Mouse (Mus musculus) hindbrain, embryonic 16.5 days (tissue): Measurements from ENCODE around the gene Acadl. TPM values are rescaled to one million over a fixed set of nuclear protein-coding genes. Genes with fewer than 3 reads are reported as not detected.

Source experiments
- ATAC-seq: fragments of 200-750 bp; cut with Nextera tagmentation; 2 replicates; pipeline ENCODE4 v1.8.0; 2017; ENCODE audit warnings: moderate TSS enrichment, moderate library complexity
- H3K27ac ChIP-seq: fragments of 300-500 bp; sonication (generic); 2 replicates; pipeline ENCODE4 v1.5.1; 2014; ENCODE audit warnings: low read depth, mild to moderate bottlenecking, control low read depth, low read length, moderate library complexity
- H3K27me3 ChIP-seq: fragments of 300-500 bp; sonication (generic); replicated peaks from 2 replicates; pipeline ENCODE4 v1.6.1; 2014; ENCODE audit warnings: low read length; ENCODE audit not compliant: control insufficient read depth, insufficient read depth
- H3K36me3 ChIP-seq: fragments of 300-500 bp; sonication (generic); 2 replicates; pipeline ENCODE4 v1.6.1; 2014; ENCODE audit warnings: mild to moderate bottlenecking, low read length, moderate library complexity, mixed read lengths; ENCODE audit not compliant: control insufficient read depth, insufficient read depth
- H3K4me1 ChIP-seq: fragments of 300-500 bp; sonication (generic); 2 replicates; pipeline ENCODE4 v1.6.1; 2014; ENCODE audit warnings: low read depth, low read length; ENCODE audit not compliant: control insufficient read depth, insufficient read depth
- H3K4me2 ChIP-seq: fragments of 300-500 bp; sonication (generic); 2 replicates; pipeline ENCODE4 v1.6.1; 2014; ENCODE audit warnings: mild to moderate bottlenecking, low read length, control low read depth, moderate library complexity
- H3K4me3 ChIP-seq: fragments of 300-500 bp; sonication (generic); 2 replicates; pipeline ENCODE4 v1.5.1; 2014; ENCODE audit warnings: mild to moderate bottlenecking, low read length, control low read depth, moderate library complexity
- H3K9ac ChIP-seq: fragments of 300-500 bp; sonication (generic); 2 replicates; pipeline ENCODE4 v1.6.1; 2014; ENCODE audit warnings: low read depth, mild to moderate bottlenecking, control low read depth, low read length, moderate library complexity
- H3K9me3 ChIP-seq: fragments of 300-500 bp; sonication (generic); 2 replicates; pipeline ENCODE4 v1.6.1; 2014; ENCODE audit warnings: mild to moderate bottlenecking, low read length, moderate library complexity; ENCODE audit not compliant: control insufficient read depth
- WGBS: fragments of 180-500 bp; shearing (Covaris S2); extraction: QIAGEN DNeasy Blood & Tissue Kit; methylation state at CpG from one replicate; pipeline ENCODE4 v1.1.7; 2014; 5-methylcytosine and 5-hydroxymethylcytosine counted together
- polyA plus RNA-seq: library from polyadenylated mRNA; unstranded; fragments of >200 nt; fragmentation: Nextera tagmentation; extraction: Ambion mirVana; gene quantifications from 2 replicates; pipeline ENCODE4 v1.2.1, GENCODE M21; 2015

The Acadl gene
- 65.8 and 74.9 TPM in 2 replicates for polyA plus RNA-seq

DNA sequence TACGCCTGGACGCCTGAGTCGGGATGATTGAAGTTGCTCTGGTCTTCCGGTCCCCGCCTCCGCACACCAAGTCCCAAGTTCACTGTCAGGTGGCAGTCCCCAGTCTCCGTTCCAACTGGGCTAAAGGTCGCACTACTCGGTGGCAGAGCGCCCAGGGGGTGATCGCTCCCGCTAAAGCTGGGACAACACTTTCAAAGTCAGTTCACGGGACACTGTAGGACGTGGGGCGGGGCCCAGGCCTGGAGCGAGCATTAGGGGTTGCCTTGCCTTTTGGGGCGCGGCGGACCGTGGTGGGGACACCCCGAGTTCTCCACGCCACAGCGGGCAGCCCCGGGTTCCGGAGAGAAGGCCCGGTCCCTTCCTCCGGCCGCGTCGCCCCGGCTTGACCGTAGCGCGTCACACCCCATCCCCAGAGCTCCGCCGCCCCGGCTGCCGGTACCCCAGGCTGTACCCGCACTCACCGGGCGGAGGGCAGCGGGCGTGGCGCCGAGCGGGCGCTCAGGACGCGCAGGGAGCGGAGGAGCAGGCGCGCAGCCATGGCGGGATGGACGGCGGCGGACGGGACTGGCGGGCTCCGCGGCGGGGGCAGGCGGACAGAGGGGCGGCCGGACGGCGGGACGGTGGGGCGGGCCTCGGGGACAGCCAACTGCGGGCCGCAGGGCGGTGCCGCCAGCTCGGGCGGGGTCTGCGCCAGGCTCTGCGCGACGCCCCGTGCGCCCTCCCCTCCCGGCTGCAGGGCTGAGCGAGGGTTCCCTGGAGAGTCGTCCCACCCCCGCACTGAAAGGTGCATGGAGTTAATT is at the start of gene Acadl:
TSS of gene Acadl (minus strand) at position 566 of the 800 bp plus-strand sequence.
- Histone ChIP-seq H3K4me1 (peaks cover 5% of the 10 kb centered on the region), H3K9ac (peak within 1 kb of the TSS; percentile 80), H3K4me2 (peak within 1 kb of the TSS; percentile 87), H3K4me3 (peak within 1 kb of the TSS; percentile 76), H3K27ac (peak within 1 kb of the TSS; percentile 77), H3K9me3 (no peaks in the 10 kb centered on the region; the same call in none of the 2 replicates), H3K27me3 (no peaks in the 10 kb centered on the region), H3K36me3 (no peaks in the 10 kb centered on the region)
- ATAC-seq = peak; percentile 91
- under 1% methylated on average over 75 of the region's 85 CpGs for WGBS

- WGBS = 100% methylated on average over 1 of the region's 1 CpGs
- no peak overlapping the region for H3K4me2 ChIP-seq
Observed at GRCm38 (mm10) chr1:66912305-66912704, 49.2 kb upstream of the Acadl start.

GRCm38 (mm10) chr1:66902566-66902965 is 39.5 kb upstream of the Acadl start:
- Histone ChIP-seq H3K27ac (no peak overlapping the region), H3K27me3 (no peaks in the 10 kb centered on the region), H3K4me2 (no peak overlapping the region), H3K36me3 (no peaks in the 10 kb centered on the region), H3K9ac (no peak overlapping the region), H3K4me3 (no peak overlapping the region), H3K9me3 (no peaks in the 10 kb centered on the region), H3K4me1 (no peaks in the 10 kb centered on the region)
- ATAC-seq = no peak
- WGBS = 93% methylated on average over 3 of the region's 3 CpGs

More at GRCm38 (mm10) chr1:66912305-66912704, 49.2 kb upstream of the Acadl start:
- no peaks in the 10 kb centered on the region for H3K36me3 ChIP-seq
- ATAC-seq = no peak
- no peak overlapping the region for H3K4me3 ChIP-seq
- no peak overlapping the region for H3K27ac ChIP-seq
- H3K27me3 ChIP-seq = no peaks in the 10 kb centered on the region
- no peak overlapping the region for H3K9ac ChIP-seq
- H3K4me1 ChIP-seq = no peaks in the 10 kb centered on the region
- H3K9me3 ChIP-seq = no peaks in the 10 kb centered on the region

DNA sequence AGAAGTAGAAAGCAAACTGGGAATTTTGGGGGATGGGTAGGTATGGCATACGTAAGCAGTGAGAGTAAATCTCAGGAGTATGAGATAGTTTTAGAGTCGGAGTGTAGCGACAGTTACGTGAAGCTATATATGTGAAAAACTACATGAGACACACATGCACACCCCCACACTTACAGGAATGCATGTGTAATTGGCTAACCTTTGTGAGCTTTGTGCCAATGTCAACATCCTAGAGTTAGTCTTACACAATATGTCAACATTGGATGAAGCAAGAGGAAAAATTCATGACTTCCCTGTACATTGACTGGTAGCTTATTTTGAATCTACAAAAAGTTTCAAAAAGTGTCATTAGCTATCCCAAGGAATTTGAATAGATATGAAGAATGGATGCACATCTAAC is 37.9 kb upstream of the Acadl start:
- no peak overlapping the region for H3K27ac ChIP-seq
- ATAC-seq = no peak
- H3K9ac ChIP-seq = no peak overlapping the region
- H3K27me3 ChIP-seq = no peaks in the 10 kb centered on the region
- no peaks in the 10 kb centered on the region for H3K9me3 ChIP-seq
- no peak overlapping the region for H3K4me3 ChIP-seq
- 90% methylated on average over 4 of the region's 4 CpGs for WGBS
- no peak overlapping the region for H3K4me2 ChIP-seq
- peaks cover 5% of the 10 kb centered on the region for H3K4me1 ChIP-seq
- H3K36me3 ChIP-seq = no peaks in the 10 kb centered on the region

DNA sequence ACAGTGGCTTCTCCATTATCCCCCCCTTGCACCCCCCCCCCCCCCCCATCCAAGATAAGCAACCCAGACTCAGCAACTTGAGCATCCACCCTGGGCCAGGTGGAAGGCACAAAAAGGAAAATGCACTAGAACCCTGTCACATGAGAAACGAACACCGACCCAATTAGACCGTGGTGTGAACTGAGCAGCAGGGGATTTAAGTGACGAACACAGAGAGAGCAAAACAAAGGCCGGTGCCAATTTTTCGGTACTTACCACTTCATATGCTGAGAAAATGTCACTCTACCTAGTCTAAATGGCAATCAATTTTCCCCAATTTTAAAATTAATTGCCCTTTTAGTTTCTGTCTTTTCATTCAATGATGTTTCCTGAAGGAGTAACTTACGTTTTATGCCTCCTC is 35.2 kb upstream of the Acadl start:
- H3K4me1 ChIP-seq = peaks cover 7% of the 10 kb centered on the region
- no peak overlapping the region for H3K4me3 ChIP-seq
- no peak overlapping the region for H3K9ac ChIP-seq
- H3K36me3 ChIP-seq = no peaks in the 10 kb centered on the region
- H3K4me2 ChIP-seq = no peak overlapping the region
- no peak for ATAC-seq
- 57% methylated on average over 7 of the region's 7 CpGs for WGBS
- H3K9me3 ChIP-seq = no peaks in the 10 kb centered on the region
- H3K27me3 ChIP-seq = no peaks in the 10 kb centered on the region
- no peak overlapping the region for H3K27ac ChIP-seq

- no peaks in the 10 kb centered on the region for H3K36me3 ChIP-seq
- H3K27ac ChIP-seq = peak overlapping the region; percentile 73
- no peaks in the 10 kb centered on the region for H3K9me3 ChIP-seq
- peak overlapping the region; percentile 51 for H3K4me2 ChIP-seq
- peak overlapping the region; percentile 35; the same call in 1 of the 2 replicates for H3K9ac ChIP-seq
- peaks cover 7% of the 10 kb centered on the region for H3K4me1 ChIP-seq
- ATAC-seq = peak; percentile 34
- no peaks in the 10 kb centered on the region for H3K27me3 ChIP-seq
- no peak overlapping the region; the same call in 1 of the 2 replicates for H3K4me3 ChIP-seq
- 37% methylated on average over 5 of the region's 5 CpGs for WGBS
Observed at GRCm38 (mm10) chr1:66896556-66896955, 33.5 kb upstream of the Acadl start.

- H3K9me3 ChIP-seq = no peaks in the 10 kb centered on the region
- peak overlapping the region; percentile 35 for H3K9ac ChIP-seq
- H3K36me3 ChIP-seq = no peaks in the 10 kb centered on the region
- no peaks in the 10 kb centered on the region for H3K27me3 ChIP-seq
- peaks cover 7% of the 10 kb centered on the region for H3K4me1 ChIP-seq
- H3K4me3 ChIP-seq = no peak overlapping the region; the same call in 1 of the 2 replicates
- peak overlapping the region; percentile 51 for H3K4me2 ChIP-seq
- whole genome bisulfite sequencing = 29% methylated on average over 5 of the region's 5 CpGs
- peak; percentile 90 for ATAC-seq
- H3K27ac ChIP-seq = peak overlapping the region; percentile 73
Observed at GRCm38 (mm10) chr1:66896125-66896524, 33.0 kb upstream of the Acadl start.

GRCm38 (mm10) chr1:66895837-66896118 is 32.7 kb upstream of the Acadl start:
- Histone ChIP-seq H3K4me3 (no peak overlapping the region), H3K9ac (peak overlapping the region; percentile 4; the same call in 1 of the 2 replicates), H3K36me3 (no peaks in the 10 kb centered on the region), H3K4me1 (peaks cover 7% of the 10 kb centered on the region), H3K9me3 (no peaks in the 10 kb centered on the region), H3K27ac (peak overlapping the region; percentile 2; the same call in 1 of the 2 replicates), H3K27me3 (no peaks in the 10 kb centered on the region), H3K4me2 (peak overlapping the region; percentile 51)
- peak; percentile 84 for ATAC-seq

GRCm38 (mm10) chr1:66895093-66895836 is 32.2 kb upstream of the Acadl start:
- ATAC-seq = peak; percentile 41; the same call in 1 of the 2 replicates
- H3K9me3 ChIP-seq = no peaks in the 10 kb centered on the region
- peak overlapping the region; percentile 51 for H3K4me2 ChIP-seq
- H3K9ac ChIP-seq = no peak overlapping the region
- no peak overlapping the region; the same call in 1 of the 2 replicates for H3K27ac ChIP-seq
- H3K4me1 ChIP-seq = peaks cover 7% of the 10 kb centered on the region
- H3K27me3 ChIP-seq = no peaks in the 10 kb centered on the region
- H3K36me3 ChIP-seq = no peaks in the 10 kb centered on the region
- H3K4me3 ChIP-seq = no peak overlapping the region
- 65% methylated on average over 6 of the region's 6 CpGs for WGBS
